Mouse (Mus musculus) liver, embryonic 14.5 days (tissue): Measurements from ENCODE around the gene Tha1. TPM values are rescaled to one million over a fixed set of nuclear protein-coding genes. Genes with fewer than 3 reads are reported as not detected.

ENCODE experiments used
- ATAC-seq: fragments of 200-750 bp; cut with Nextera tagmentation; 2 replicates; pipeline ENCODE4 v1.8.0; 2017; ENCODE audit warnings: moderate number of reproducible peaks, mild to moderate bottlenecking, moderate library complexity; ENCODE audit not compliant: insufficient read depth
- DNase-seq, 3 experiments: peaks; one replicate each; pipeline ENCODE4 v3.0.0-alpha.2; 2012 to 2013; ENCODE audit warnings: low read depth in 3 of 3, low spot score in 3 of 3
- H3K27ac ChIP-seq: fragments of 300-500 bp; sonication (generic); 2 replicates; pipeline ENCODE4 v1.5.1; 2014; ENCODE audit warnings: moderate library complexity, mild to moderate bottlenecking, control low read depth, inconsistent platforms
- H3K27me3 ChIP-seq: fragments of 300-500 bp; sonication (generic); 2 replicates; pipeline ENCODE4 v1.6.1; 2014; ENCODE audit warnings: mild to moderate bottlenecking, low read length, moderate library complexity; ENCODE audit not compliant: control insufficient read depth, insufficient read depth
- H3K36me3 ChIP-seq: fragments of 300-500 bp; sonication (generic); replicated peaks from 2 replicates; pipeline ENCODE4 v1.6.1; 2014; ENCODE audit warnings: low read depth; ENCODE audit not compliant: control insufficient read depth, insufficient read depth
- H3K4me1 ChIP-seq, 2 experiments: fragments of 200-500 bp in 1 of 2; fragments of 300-500 bp in 1 of 2; sonication (generic) in 1 of 2; replicated peaks; 2 replicates each; pipeline ENCODE4 v1.6.1; 2012 to 2014; ENCODE audit warnings: antibody characterized with exemption in 1 of 2, inconsistent platforms in 1 of 2, low read length in 1 of 2; ENCODE audit not compliant: control insufficient read depth in 2 of 2, insufficient read depth in 2 of 2
- H3K4me2 ChIP-seq: fragments of 300-500 bp; sonication (generic); 2 replicates; pipeline ENCODE4 v1.6.1; 2014; ENCODE audit warnings: low read depth, mild to moderate bottlenecking, control low read depth, moderate library complexity
- H3K4me3 ChIP-seq, 2 experiments: fragments of 200-500 bp in 1 of 2; fragments of 300-500 bp in 1 of 2; sonication (generic) in 1 of 2; 2 replicates each; pipeline ENCODE4 v1.5.1; 2012 to 2014; ENCODE audit warnings: low read depth in 2 of 2, low read length in 2 of 2, mild to moderate bottlenecking in 2 of 2, control low read depth in 1 of 2, inconsistent platforms in 1 of 2, moderate library complexity in 1 of 2; ENCODE audit not compliant: insufficient read depth in 1 of 2
- H3K9ac ChIP-seq: fragments of 300-500 bp; sonication (generic); replicated peaks from 2 replicates; pipeline ENCODE4 v1.6.1; 2014; ENCODE audit warnings: mild to moderate bottlenecking, control low read depth, moderate library complexity
- H3K9me3 ChIP-seq: fragments of 300-500 bp; sonication (generic); 2 replicates; pipeline ENCODE4 v1.6.1; 2016; ENCODE audit warnings: low read length, mixed read lengths; ENCODE audit not compliant: control insufficient read depth
- CTCF ChIP-seq: IDR thresholded peaks from 2 replicates; pipeline ENCODE4 v1.5.1; 2016; ENCODE audit warnings: antibody characterized with exemption, low read depth, control low read depth
- EP300 ChIP-seq: IDR thresholded peaks from 2 replicates; pipeline ENCODE4 v1.6.1; 2016; ENCODE audit warnings: antibody characterized with exemption, low read depth
- WGBS: fragments of 180-500 bp; shearing (Covaris S2); extraction: QIAGEN DNeasy Blood & Tissue Kit; methylation state at CpG from one replicate; pipeline ENCODE4 v1.1.7; 2014; ENCODE audit not compliant: insufficient replicate concordance; 5-methylcytosine and 5-hydroxymethylcytosine counted together
- polyA plus RNA-seq, 2 experiments: library from polyadenylated mRNA; depleted of rRNA in 1 of 2; stranded (reverse) in 1 of 2; unstranded in 1 of 2; fragments of >200 nt; fragmentation: Nextera tagmentation in 1 of 2; extraction: Ambion mirVana in 1 of 2; gene quantifications; 2 replicates each; pipeline versions ENCODE4 v1.2.1 to v1.2.3; 2012 to 2014

Tha1 gene
- polyA plus RNA-seq, 2 experiments, result 1.4 to 1.6 TPM

DNA sequence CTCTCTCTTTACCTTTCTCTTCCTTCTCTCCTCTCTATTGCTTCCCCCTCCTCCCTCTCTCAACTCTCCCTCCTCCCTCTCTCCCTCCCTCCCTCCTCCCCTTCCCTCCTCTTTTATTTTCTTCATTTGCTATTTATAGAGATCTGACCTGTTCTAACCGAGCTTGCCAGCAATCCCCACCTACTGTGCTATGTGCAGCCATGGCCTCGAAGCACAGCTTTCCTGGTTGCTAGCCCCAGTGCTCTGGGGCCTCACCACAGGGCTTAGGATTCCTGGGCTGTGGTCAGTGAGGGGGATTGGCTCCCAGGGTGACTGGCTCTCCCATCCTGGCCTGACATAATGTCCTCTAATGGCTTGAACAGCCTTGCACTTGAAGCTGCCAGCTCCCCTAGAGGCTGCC is 23.3 kb upstream of the Tha1 start:
- no peaks in the 10 kb centered on the region for H3K9me3 ChIP-seq
- ATAC-seq (no peak), DNase-seq (no peak)
- no peaks in the 10 kb centered on the region for H3K36me3 ChIP-seq
- TF ChIP-seq CTCF (no peak), EP300 (no peak)
- H3K4me2 ChIP-seq, result no peak overlapping the region
- H3K27me3 ChIP-seq, result no peaks in the 10 kb centered on the region
- 40% methylated on average over 2 of the region's 2 CpGs for WGBS
- no peak overlapping the region for H3K4me3 ChIP-seq
- H3K4me1 ChIP-seq, result no peaks in the 10 kb centered on the region
- no peak overlapping the region for H3K27ac ChIP-seq
- no peak overlapping the region for H3K9ac ChIP-seq

DNA sequence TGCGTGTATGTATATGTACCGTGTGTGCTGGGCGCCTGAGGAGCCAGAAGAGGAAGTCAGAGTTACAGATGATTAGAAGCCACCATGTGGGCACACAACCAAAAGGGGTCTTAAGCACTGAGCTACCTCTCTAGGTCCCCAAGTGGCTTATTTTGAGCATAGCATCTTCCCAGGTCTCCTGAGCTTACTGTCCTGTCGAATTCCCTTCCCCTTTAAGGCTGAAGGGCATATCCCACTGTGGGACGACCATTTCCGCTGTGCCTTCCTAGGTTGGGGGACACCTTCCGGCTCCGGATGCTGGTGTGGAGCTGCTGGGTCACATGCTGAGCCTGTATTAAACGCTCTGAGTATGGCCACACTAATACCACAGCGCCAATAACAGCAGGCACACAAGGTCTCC is 21.4 kb upstream of the Tha1 start:
- no peak for DNase-seq
- ATAC-seq, result no peak
- Histone ChIP-seq H3K9ac (no peak overlapping the region), H3K4me1 (no peaks in the 10 kb centered on the region), H3K27ac (no peak overlapping the region), H3K36me3 (no peaks in the 10 kb centered on the region), H3K9me3 (no peaks in the 10 kb centered on the region), H3K4me3 (no peak overlapping the region), H3K4me2 (no peak overlapping the region), H3K27me3 (no peaks in the 10 kb centered on the region)
- TF ChIP-seq CTCF (no peak), EP300 (no peak)
- 32% methylated on average over 10 of the region's 10 CpGs for WGBS

DNA sequence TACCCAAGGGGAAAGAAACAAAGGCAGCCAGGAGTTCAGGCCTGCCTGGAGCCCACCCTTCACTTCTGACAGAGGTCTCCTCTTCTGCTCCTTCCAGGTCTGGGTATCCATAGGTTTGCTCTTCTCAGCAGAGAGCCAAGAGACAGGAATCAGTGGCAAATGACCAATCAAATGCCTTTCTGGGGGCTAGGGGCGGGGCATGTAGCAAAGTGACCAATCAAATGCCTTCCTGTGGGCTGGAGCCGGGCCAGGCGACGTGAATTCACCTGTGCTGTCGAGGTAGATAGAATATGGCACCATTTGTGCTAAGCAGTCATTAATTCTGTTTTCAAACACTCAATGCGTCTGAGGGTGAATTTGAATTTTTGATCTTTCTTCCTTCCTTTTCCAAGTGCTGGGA is 18.9 kb upstream of the Tha1 start:
- no peaks in the 10 kb centered on the region for H3K9me3 ChIP-seq
- H3K9ac ChIP-seq, result no peak overlapping the region
- H3K4me1 ChIP-seq, result no peaks in the 10 kb centered on the region
- no peak for ATAC-seq
- no peaks in the 10 kb centered on the region for H3K27me3 ChIP-seq
- H3K4me3 ChIP-seq, result no peak overlapping the region
- no peak overlapping the region for H3K27ac ChIP-seq
- no peaks in the 10 kb centered on the region for H3K36me3 ChIP-seq
- DNase-seq, result no peak
- TF ChIP-seq CTCF, result no peak
- no peak for TF ChIP-seq EP300
- 48% methylated on average over 6 of the region's 6 CpGs for WGBS
- no peak overlapping the region for H3K4me2 ChIP-seq

DNA sequence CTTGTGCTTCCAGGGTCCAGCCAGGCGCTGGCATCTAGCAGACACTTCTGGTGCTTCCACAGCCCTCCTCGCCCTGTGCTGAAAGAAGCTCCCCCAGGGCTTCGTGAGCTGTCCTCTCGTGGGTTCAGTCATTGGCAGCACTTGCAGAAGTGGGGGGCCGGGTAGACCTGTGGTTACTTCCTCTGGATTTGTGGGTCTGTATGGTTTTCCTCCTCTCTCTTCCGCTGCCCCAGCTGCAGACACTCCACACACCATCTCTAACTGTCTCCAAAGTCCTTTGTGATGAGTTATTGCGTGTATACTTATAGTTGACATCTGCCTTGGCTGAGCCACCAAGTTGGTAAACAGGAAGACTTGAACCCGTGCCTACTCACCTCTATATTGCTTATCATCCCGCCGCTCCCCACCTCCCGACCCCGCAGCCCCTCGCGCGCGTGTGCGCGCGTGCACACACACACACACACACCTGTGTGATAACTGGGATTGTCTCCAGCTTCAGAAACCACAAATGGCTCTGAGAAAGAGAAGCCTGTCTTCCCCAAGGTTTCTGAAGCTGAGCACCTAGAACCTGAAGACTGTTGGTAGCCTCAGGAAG is 18.4 kb upstream of the Tha1 start:
- TF ChIP-seq CTCF, result no peak
- TF ChIP-seq EP300, result no peak
- DNase-seq, result no peak
- WGBS, result 73% methylated on average over 19 of the region's 19 CpGs
- H3K4me3 ChIP-seq, result no peak overlapping the region
- H3K27me3 ChIP-seq, result no peaks in the 10 kb centered on the region
- peaks cover 0 to under 1% of the 10 kb centered on the region in 2 experiments; a peak in 2 of 4 replicates for H3K4me1 ChIP-seq
- H3K9ac ChIP-seq, result no peak overlapping the region
- no peak overlapping the region for H3K27ac ChIP-seq
- H3K36me3 ChIP-seq, result no peaks in the 10 kb centered on the region
- H3K4me2 ChIP-seq, result no peak overlapping the region
- no peaks in the 10 kb centered on the region for H3K9me3 ChIP-seq
- ATAC-seq, result no peak

DNA sequence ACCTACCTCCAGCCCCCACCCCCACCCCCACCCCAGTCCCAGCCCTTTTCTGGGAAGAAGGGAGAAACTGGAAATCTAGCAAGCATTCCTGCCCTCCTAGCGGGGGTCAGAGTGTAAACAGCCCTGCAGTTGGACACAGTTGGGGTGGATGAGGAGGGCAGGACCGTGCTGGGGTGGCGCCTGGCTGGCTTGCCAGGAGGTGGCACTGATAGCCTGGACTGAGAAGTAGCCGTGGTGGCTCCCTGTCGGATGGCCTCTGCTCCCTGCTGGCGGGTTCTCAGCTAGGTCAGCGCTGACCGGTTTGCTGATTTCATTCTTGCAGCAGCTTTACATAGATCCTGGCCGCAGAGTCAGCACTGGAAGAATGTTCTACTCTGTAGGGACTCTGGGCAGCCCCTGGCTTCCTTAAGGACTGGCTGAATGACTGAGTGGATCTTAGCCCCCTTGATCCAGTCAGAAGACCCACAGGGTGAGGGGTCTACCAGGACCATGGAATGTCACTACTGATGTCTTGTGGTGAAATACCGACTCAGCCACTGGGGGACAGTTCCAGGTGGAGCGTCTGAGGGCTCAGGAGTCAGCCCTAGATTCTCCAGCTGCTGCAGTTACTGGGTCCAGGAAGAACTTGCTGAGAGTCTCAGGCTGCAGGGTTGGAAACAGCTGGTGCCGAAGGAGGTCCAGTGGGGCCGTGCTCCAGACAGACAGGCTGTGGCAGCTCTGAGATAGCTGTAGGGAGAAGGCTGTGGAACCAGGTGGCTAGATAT is 17.4 kb upstream of the Tha1 start:
- ATAC-seq, result no peak
- Histone ChIP-seq H3K9me3 (no peaks in the 10 kb centered on the region), H3K4me2 (peak overlapping the region; percentile 19; the same call in 1 of the 2 replicates), H3K4me3 (no peak overlapping the region), H3K27ac (no peak overlapping the region), H3K4me1 (peaks cover 0 to 3% of the 10 kb centered on the region in 2 experiments; a peak in 2 of 4 replicates), H3K9ac (no peak overlapping the region), H3K36me3 (no peaks in the 10 kb centered on the region), H3K27me3 (no peaks in the 10 kb centered on the region)
- 40% methylated on average over 13 of the region's 13 CpGs for WGBS
- no peak for DNase-seq
- TF ChIP-seq CTCF, result peak; percentile 55
- TF ChIP-seq EP300, result no peak
